9 mouse cellular contexts compared by ENCODE assay signal in the genomic region with DNA sequence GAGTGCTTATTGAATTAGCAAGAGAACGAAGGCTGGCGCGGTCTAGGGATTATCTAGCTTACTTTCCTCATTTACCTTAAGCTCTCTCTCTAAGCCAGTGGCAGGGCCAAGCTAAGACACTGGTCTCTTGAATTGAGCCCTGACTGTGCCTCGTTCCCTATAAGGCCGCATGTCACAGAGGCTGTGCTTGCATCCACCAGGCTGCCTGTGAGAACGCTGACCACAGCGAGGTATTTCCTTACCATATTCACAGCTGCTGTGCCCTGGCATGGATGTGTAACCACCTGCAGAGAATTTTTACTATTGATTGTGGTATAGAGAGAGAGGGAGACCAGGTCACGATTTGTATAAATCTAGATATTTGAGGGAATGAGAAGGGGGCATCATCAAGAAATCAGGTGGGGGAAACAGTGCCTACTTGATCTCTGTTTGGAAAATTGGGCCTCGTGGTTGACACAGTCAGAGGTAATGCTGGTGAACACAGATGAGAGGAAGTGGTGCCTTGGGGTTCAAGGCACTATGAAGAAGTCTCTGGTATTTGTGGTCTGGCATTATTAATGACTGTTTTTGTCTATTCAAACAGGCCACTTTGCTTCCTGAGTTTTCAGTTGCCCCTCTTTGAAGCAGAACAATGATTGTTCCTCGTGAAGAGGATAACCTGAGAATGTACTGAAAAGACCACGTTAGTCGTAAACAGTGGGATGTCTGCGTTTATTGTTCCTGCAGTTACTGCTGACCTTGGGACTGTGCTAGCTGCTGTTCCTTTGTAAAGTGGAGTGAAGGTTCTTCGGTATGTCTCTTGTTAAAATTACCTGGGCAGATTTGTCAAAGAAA. TPM values are rescaled to one million over a fixed set of nuclear protein-coding genes. Genes with fewer than 3 reads are reported as not detected.
"Had no signal": no experiment of that assay in that cellular context is flagged by ENCODE, and none has a peak within 500 bp of the region (broad histone marks: within the 10 kb centered on the region; RNA-seq: fewer than 3 reads in every experiment).

No protein-coding gene starts in this region.

- ATAC-seq: liver, embryonic 12.5 days; midbrain, embryonic 13.5 days had no signal

- DNase-seq: kidney, postnatal 25 days; lung, embryonic 14.5 days; lung, postnatal 10 days; lung, postnatal 4 days; right cerebral cortex, postnatal 14 days; thymus, postnatal 4 days had no signal

RNA-seq across cellular contexts. Expression of a gene that starts 52.3 kb away (rescaled TPM):
- total RNA-seq: layer of hippocampus, postnatal 25 days had no signal
